Mouse (Mus musculus) forebrain, embryonic 12.5 days (tissue): ENCODE data around the gene Tle3. TPM values are rescaled to one million over a fixed set of nuclear protein-coding genes. Genes with fewer than 3 reads are reported as not detected.
A peak's percentile ranks its signal among the peaks of the same experiment; 100 is the strongest.

Experiments
- ATAC-seq: fragments of 200-750 bp; cut with Nextera tagmentation; 2 replicates; pipeline ENCODE4 v1.8.0; 2017; ENCODE audit warnings: moderate TSS enrichment; ENCODE audit not compliant: low FRiP score
- H3K27ac ChIP-seq: fragments of 300-500 bp; sonication (generic); 2 replicates; pipeline ENCODE4 v1.5.1; 2016; ENCODE audit warnings: mild to moderate bottlenecking
- H3K27me3 ChIP-seq: fragments of 300-500 bp; sonication (generic); 2 replicates; pipeline ENCODE4 v1.6.1; 2016; ENCODE audit warnings: mild to moderate bottlenecking
- H3K36me3 ChIP-seq: fragments of 300-500 bp; sonication (generic); replicated peaks from 2 replicates; pipeline ENCODE4 v1.6.1; 2016; ENCODE audit warnings: mild to moderate bottlenecking
- H3K4me1 ChIP-seq: fragments of 300-500 bp; sonication (generic); 2 replicates; pipeline ENCODE4 v1.6.1; 2016
- H3K4me2 ChIP-seq: fragments of 300-500 bp; sonication (generic); 2 replicates; pipeline ENCODE4 v1.6.1; 2016; ENCODE audit warnings: mild to moderate bottlenecking, moderate library complexity
- H3K4me3 ChIP-seq: fragments of 300-500 bp; sonication (generic); replicated peaks from 2 replicates; pipeline ENCODE4 v1.5.1; 2016; ENCODE audit warnings: mild to moderate bottlenecking
- H3K9ac ChIP-seq: fragments of 300-500 bp; sonication (generic); 2 replicates; pipeline ENCODE4 v1.6.1; 2016; ENCODE audit warnings: mild to moderate bottlenecking
- H3K9me3 ChIP-seq: fragments of 300-500 bp; sonication (generic); 2 replicates; pipeline ENCODE4 v1.6.1; 2016
- WGBS: fragments of 180-500 bp; shearing (Covaris S2); methylation state at CpG from one replicate; pipeline ENCODE4 v1.1.7; 2016; 5-methylcytosine and 5-hydroxymethylcytosine counted together
- polyA plus RNA-seq: library from polyadenylated mRNA; unstranded; fragments of >200 nt; fragmentation: Nextera tagmentation; extraction: Ambion mirVana; gene quantifications from 2 replicates; pipeline ENCODE4 v1.2.1, GENCODE M21; 2016

Gene Tle3
- polyA plus RNA-seq, 1 experiment from 2014 or later, result 56.2 TPM

DNA sequence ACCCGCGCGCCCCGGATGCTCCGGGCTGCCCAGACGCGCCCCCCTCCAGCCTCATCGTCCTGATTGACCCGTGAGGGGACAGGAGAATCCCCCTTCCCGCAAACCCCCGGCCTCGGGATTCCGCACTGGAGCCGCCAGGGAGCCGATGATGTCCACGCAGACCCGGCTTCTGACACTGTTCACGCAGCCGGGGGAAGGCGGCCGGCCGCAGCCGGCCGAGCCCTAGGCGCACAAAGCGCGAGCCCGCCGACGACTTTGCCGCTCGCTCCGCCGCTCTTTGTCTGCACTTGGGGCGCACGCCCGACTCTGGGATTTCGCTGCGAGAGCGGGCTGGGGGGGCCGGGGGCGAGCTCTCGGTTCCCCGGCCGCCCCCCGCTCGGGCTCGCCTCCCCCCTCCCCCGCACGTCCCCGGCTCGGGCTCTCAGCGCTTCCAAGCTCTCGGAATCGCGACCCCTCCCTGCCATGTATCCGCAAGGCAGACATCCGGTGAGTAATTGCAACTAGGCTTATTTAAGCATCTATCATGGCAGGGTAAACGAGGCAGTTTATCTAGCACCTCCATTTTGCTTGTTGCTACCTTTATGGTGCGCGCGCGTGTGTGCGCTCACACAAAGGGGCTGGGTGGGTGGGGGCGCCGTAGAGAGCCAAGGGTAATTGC, 939 bp downstream of the Tle3 start:
- Histone ChIP-seq H3K9me3 (no peaks in the 10 kb centered on the region), H3K9ac (peak overlapping the region; percentile 98), H3K4me1 (peaks cover 66% of the 10 kb centered on the region), H3K36me3 (peaks cover 10% of the 10 kb centered on the region; the same call in 1 of the 2 replicates), H3K27ac (peak overlapping the region; percentile 91), H3K4me2 (peak overlapping the region; percentile 72), H3K27me3 (no peaks in the 10 kb centered on the region), H3K4me3 (peak overlapping the region; percentile 92)
- WGBS, result 1% methylated on average over 62 of the region's 66 CpGs
- no peak for ATAC-seq

DNA sequence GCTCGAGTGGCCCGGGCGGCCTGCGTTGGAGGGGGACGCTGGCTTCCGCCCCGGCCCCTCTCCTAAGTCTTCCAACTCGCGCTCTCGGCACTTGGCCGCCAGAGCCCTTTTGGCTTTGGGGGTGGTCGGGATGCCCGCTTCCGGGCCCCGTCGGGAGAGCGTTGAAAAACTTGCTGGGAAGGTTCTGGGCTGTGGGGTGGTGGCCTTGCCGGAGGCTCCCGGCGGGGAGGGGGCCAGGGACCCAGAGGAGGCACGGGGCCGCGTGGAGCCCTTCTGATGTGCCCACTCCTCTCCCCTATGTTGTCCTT, 1.4 kb downstream of the Tle3 start:
- Histone ChIP-seq H3K4me3 (peak overlapping the region; percentile 92), H3K36me3 (peaks cover 12% of the 10 kb centered on the region; the same call in 1 of the 2 replicates), H3K9ac (peak overlapping the region; percentile 98), H3K27ac (peak overlapping the region; percentile 91), H3K9me3 (no peaks in the 10 kb centered on the region), H3K27me3 (no peaks in the 10 kb centered on the region), H3K4me2 (peak overlapping the region; percentile 72), H3K4me1 (peaks cover 68% of the 10 kb centered on the region)
- 0% methylated on average over 23 of the region's 23 CpGs for WGBS
- no peak for ATAC-seq

DNA sequence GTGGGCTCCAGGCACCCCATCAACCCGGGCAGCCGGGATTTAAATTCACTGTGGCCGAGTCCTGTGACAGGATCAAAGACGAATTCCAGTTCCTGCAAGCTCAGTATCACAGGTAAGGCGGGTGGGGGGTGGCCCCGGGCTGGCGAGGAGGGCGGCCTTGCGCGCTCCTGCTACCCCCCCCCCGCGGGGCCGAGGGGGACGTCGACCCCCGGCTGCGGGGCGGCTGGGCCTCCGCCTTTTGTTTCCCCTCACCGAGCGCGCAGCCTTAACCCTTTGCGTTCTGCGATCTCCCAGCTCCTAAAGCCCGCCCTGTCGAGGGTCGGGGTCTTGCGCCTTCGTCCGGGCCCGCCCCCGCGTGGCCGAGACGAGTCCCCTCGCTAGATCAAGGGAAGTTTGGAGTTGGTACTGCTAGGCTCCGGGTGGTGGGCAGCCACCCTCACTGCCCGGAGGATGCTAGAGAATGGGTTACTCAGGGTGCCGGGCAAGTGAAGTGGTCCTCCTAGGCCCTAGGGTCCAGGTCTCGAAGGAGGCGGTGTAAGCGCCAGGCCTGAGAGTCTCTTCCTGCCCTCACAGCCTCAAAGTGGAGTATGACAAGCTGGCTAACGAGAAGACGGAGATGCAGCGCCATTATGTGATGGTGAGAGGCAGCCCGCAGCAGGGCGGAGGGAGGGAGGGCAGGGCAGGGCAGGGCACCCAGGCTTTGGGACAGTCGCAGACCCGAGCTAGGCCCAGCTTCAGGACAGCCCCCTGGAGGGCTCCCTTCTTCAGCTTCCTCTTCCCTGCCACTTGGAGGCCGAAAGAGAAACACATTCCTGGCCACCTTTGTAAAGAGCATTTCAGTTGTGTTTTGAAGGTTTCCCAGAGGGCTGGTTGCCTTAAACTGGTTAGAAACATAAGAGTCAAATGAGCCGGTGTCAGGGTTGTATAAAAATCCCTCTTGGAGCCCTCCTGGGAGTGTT, 2.1 kb downstream of the Tle3 start:
- ATAC-seq, result no peak
- Histone ChIP-seq H3K4me3 (peak overlapping the region; percentile 92), H3K27ac (peak overlapping the region; percentile 91)

GRCm38 (mm10) chr9:61375002-61375401, 2.8 kb downstream of the Tle3 start:
- 6% methylated on average over 5 of the region's 5 CpGs for WGBS
- Histone ChIP-seq H3K9ac (peak overlapping the region; percentile 98), H3K27me3 (no peaks in the 10 kb centered on the region), H3K9me3 (no peaks in the 10 kb centered on the region), H3K4me3 (peak overlapping the region; percentile 92), H3K27ac (no peak overlapping the region), H3K4me1 (peaks cover 68% of the 10 kb centered on the region), H3K36me3 (peaks cover 24% of the 10 kb centered on the region; the same call in 1 of the 2 replicates), H3K4me2 (peak overlapping the region; percentile 72)
- no peak for ATAC-seq

More for the DNA sequence above, 2.1 kb downstream of the Tle3 start:
- Histone ChIP-seq H3K9ac (peak overlapping the region; percentile 98), H3K4me1 (peaks cover 68% of the 10 kb centered on the region), H3K27me3 (no peaks in the 10 kb centered on the region), H3K36me3 (peaks cover 19% of the 10 kb centered on the region; the same call in 1 of the 2 replicates), H3K4me2 (peak overlapping the region; percentile 72), H3K9me3 (no peaks in the 10 kb centered on the region)
- under 1% methylated on average over 51 of the region's 51 CpGs for WGBS

DNA sequence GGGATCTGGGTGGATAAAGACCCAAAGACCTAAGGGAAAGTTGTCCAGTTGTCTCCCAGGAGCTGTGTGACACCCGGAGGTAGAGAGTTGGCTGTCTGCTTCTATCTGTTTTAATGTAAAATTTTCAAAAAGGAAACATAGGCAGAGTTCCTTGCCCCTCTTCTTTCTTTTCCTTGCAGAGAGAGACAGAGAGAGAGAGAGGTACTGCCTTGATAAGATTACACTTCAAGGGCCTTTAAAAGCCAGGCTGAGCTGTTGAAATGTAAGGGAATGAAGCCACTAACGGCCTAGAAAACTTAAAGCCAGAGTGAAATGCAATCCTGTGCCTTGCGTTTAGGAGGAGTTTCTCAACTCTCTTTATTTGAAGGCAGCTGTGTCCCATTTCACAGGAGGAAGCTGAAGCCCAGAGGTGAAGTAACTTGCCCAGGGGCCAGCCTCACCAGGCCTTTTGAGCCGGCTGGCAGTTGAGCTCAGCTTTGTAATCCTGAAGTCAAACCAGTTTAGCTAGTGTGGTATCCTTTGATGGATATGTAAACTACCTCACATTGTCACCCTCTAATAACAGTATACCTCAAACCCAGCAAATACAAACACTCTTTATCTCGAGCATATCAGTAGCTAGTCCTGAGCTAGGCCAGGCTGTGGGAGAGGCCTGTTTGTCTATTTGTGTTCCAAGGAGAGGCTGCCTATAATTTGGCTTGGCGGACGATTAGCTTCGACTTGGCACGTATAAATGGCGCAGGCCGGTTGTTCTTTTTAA, 3.8 kb downstream of the Tle3 start:
- peaks cover 24% of the 10 kb centered on the region; the same call in 1 of the 2 replicates for H3K36me3 ChIP-seq
- no peak overlapping the region for H3K27ac ChIP-seq
- peak overlapping the region; percentile 31 for H3K9ac ChIP-seq
- no peaks in the 10 kb centered on the region for H3K27me3 ChIP-seq
- no peaks in the 10 kb centered on the region for H3K9me3 ChIP-seq
- peaks cover 76% of the 10 kb centered on the region for H3K4me1 ChIP-seq
- peak overlapping the region; percentile 72 for H3K4me2 ChIP-seq
- ATAC-seq, result no peak
- H3K4me3 ChIP-seq, result peak overlapping the region; percentile 30
- WGBS, result 29% methylated on average over 11 of the region's 11 CpGs

DNA sequence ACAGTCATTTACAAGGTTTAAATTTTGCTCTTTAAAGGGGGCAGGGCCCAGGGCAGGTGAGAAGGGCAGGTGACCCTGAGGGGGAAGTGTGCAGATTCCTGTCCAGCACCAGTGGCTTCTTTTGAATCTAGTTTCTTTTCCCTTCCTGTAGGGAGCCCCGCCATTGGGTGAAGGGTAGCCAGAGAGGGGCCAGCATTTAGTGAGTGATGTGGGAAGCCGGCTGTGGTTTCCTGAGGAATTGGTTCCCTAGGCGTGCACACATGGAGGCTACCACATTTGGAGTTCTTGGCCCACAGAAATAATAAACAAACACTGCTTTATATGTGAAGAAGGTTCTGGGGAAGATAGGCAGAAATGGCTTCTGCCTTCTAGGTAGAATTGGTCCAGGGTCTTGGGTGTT, 4.5 kb downstream of the Tle3 start:
- Histone ChIP-seq H3K4me3 (peak overlapping the region; percentile 30), H3K4me1 (peaks cover 76% of the 10 kb centered on the region), H3K9ac (peak overlapping the region; percentile 31), H3K4me2 (peak overlapping the region; percentile 72), H3K27ac (no peak overlapping the region), H3K9me3 (no peaks in the 10 kb centered on the region), H3K27me3 (no peaks in the 10 kb centered on the region), H3K36me3 (peaks cover 28% of the 10 kb centered on the region)
- WGBS, result 57% methylated on average over 3 of the region's 3 CpGs
- ATAC-seq, result no peak

DNA sequence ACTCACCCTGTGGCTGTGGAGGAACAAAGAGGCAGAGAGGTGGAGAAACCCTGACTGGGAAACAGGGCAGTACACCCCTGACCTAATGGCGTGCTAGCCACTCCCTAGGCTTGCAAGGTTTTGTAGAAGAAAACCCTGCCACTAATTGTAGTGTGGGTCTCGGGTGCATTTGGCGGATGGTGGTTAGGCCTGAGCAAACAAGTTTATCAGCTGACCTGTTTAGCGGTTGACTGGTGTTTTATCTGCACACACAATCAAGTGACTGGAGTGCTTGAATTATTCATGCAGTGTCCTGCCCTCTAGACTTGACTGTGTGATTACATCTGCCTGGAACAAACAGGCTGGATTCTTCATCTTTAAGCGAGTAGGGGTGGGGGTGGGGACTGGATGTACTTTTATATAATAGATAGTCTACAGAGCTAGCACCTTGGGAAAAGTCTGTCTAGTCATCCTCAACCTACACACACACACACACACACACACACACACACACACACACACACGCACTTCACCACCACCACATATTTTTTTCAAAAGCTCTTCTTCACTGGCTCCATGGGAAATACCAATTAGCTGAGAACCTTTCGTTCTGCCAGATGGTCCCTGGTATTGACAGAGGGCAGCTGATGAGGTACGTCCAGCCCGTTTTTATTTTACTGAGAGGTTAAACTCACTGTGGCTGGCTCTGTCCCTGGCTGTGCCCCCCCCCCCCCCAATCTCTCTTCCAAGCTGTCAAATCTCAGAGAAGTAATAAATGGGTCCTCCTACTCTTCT, 5.7 kb downstream of the Tle3 start:
- Histone ChIP-seq H3K4me3 (peak overlapping the region; percentile 30), H3K9me3 (no peaks in the 10 kb centered on the region), H3K4me2 (peak overlapping the region; percentile 72), H3K36me3 (peaks cover 38% of the 10 kb centered on the region), H3K27me3 (peaks cover 9% of the 10 kb centered on the region; the same call in 1 of the 2 replicates), H3K9ac (peak overlapping the region; percentile 31), H3K4me1 (peaks cover 85% of the 10 kb centered on the region), H3K27ac (peak overlapping the region; percentile 71)
- WGBS, result 6% methylated on average over 9 of the region's 9 CpGs
- peak; percentile 27 for ATAC-seq

- ATAC-seq, result no peak
- peak overlapping the region; percentile 71 for H3K27ac ChIP-seq
- H3K4me2 ChIP-seq, result peak overlapping the region; percentile 72
- no peaks in the 10 kb centered on the region for H3K9me3 ChIP-seq
- H3K36me3 ChIP-seq, result peaks cover 38% of the 10 kb centered on the region
- WGBS, result 27% methylated on average over 8 of the region's 8 CpGs
- peaks cover 92% of the 10 kb centered on the region for H3K4me1 ChIP-seq
- H3K27me3 ChIP-seq, result peaks cover 15% of the 10 kb centered on the region; the same call in 1 of the 2 replicates
- 0 out of 2 replicates have a peak overlapping the region, but pooled peaks have one; percentile 31 for H3K9ac ChIP-seq
- H3K4me3 ChIP-seq, result no peak overlapping the region
These were observed 6.3 kb downstream of the Tle3 start for GRCm38 (mm10) chr9:61378516-61378915.

GRCm38 (mm10) chr9:61379016-61379634, 7.0 kb downstream of the Tle3 start:
- 0 out of 2 replicates have a peak overlapping the region, but pooled peaks have one; percentile 9 for H3K9ac ChIP-seq
- H3K27me3 ChIP-seq, result peaks cover 16% of the 10 kb centered on the region; the same call in 1 of the 2 replicates
- H3K4me1 ChIP-seq, result peaks cover 98% of the 10 kb centered on the region
- 61% methylated on average over 11 of the region's 11 CpGs for WGBS
- no peak overlapping the region for H3K4me3 ChIP-seq
- peaks cover 38% of the 10 kb centered on the region for H3K36me3 ChIP-seq
- no peaks in the 10 kb centered on the region for H3K9me3 ChIP-seq
- no peak for ATAC-seq
- peak overlapping the region; percentile 71 for H3K27ac ChIP-seq
- H3K4me2 ChIP-seq, result peak overlapping the region; percentile 72

GRCm38 (mm10) chr9:61380258-61381062, 8.3 kb downstream of the Tle3 start:
- Histone ChIP-seq H3K36me3 (peaks cover 38% of the 10 kb centered on the region), H3K27ac (peak overlapping the region; percentile 82), H3K9me3 (no peaks in the 10 kb centered on the region), H3K4me3 (peak overlapping the region; percentile 7; the same call in 1 of the 2 replicates), H3K27me3 (peaks cover 16% of the 10 kb centered on the region; the same call in 1 of the 2 replicates), H3K4me2 (peak overlapping the region; percentile 72), H3K4me1 (peaks cover 100% of the 10 kb centered on the region), H3K9ac (0 out of 2 replicates have a peak overlapping the region, but pooled peaks have one; percentile 13)
- 16% methylated on average over 18 of the region's 18 CpGs for WGBS
- ATAC-seq, result peak; percentile 56
